Mouse (Mus musculus): ENCODE results near the gene Rrn3.
"Not testable (repeated sequence)": the region's sequence is repeated elsewhere in the genome, so short reads cannot be mapped to it uniquely, and the experiment has no call there.

Gene Rrn3

DNA sequence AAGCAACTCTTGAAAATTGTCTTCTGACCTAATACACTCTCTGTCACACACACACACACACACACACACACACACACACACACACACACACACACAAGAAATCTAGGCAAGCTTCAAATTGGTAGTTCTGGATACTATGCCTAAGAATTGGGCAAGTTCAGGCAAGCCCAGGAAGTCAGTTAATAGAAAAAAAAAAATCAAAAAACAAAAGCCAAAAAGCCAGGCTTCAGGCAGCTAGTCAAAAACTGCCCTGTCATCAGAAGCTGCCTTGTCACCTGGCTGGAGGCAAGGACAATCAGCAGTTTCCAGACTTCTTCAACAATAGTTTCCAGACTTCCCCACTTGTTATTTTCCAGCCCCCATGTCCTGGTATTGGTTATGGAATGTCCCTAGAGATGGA, 14.1 kb upstream of the Rrn3 start:
- H3K27me3 ChIP-seq (ENCODE audit: insufficient read depth, low read length), result no peaks in the 10 kb centered on the region
- H3K4me3 ChIP-seq (replicated peaks; ENCODE audit: low read length), result no peak overlapping the region
- H3K4me1 ChIP-seq (replicated peaks; ENCODE audit: low read depth, low read length), result peaks cover 65% of the 10 kb centered on the region
- TF ChIP-seq POU5F1 (IDR thresholded peaks at IDR 0.05; ENCODE audit: borderline replicate concordance, low read length), result no peak
- TF ChIP-seq NANOG (IDR thresholded peaks at IDR 0.05; ENCODE audit: borderline replicate concordance, low read length), result no peak
- TF ChIP-seq CTCF (conservative IDR thresholded peaks at IDR 0.05; ENCODE audit: low read length), result no peak
- H3K36me3 ChIP-seq (ENCODE audit: insufficient read depth, low read length), result no peaks in the 10 kb centered on the region
- no peaks in the 10 kb centered on the region for H3K9me3 ChIP-seq (ENCODE audit: low read length)

DNA sequence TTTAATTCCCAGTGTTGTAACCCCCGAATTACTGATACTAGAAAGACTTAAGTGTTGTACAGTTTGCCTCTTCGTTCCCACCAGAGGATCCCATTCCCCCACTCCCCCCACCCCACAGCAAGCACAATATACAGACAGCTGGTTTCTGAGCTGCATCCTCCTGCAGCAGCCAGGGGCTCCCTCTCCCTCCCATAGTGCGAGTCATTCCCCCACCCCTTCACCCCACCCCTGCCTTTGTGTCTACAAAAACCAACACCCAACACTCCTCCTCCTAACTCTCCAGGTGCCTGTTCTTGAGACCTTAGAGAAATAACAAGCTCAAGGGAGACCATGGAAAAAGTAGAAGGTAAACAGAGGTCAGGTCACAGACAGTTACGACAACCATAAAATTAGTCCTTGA, 8.9 kb upstream of the Rrn3 start:
- H3K27me3 ChIP-seq (ENCODE audit: insufficient read depth, low read length); H3K9me3 ChIP-seq (ENCODE audit: low read length); H3K36me3 ChIP-seq (ENCODE audit: insufficient read depth, low read length): not testable (repeated sequence)
- Histone ChIP-seq H3K4me3 (replicated peaks; ENCODE audit: low read length) (0 out of 2 replicates have a peak overlapping the region, but pooled peaks have one; percentile 10), H3K4me1 (replicated peaks; ENCODE audit: low read depth, low read length) (peaks cover 44% of the 10 kb centered on the region)

DNA sequence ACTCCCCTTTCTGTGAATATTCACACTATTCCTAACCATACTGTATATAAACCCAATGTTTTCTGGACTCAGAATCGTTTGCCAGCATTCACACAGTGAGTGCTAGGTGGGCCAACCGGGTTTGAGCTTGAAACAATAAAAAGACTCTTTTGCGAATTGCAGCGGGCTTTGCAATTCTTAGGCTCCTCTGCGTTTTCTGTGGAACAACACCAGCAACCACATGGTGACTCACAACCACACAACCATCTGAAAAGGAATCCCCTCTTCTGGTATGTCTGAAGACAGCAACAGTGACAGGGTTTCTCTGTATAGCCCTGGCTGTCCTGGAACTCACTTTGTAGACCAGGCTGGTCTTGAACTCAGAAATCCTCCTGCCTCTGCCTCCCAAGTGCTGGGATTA, 8.5 kb upstream of the Rrn3 start:
- H3K9me3 ChIP-seq (ENCODE audit: low read length); H3K27me3 ChIP-seq (ENCODE audit: insufficient read depth, low read length); H3K4me3 ChIP-seq (replicated peaks; ENCODE audit: low read length); H3K36me3 ChIP-seq (ENCODE audit: insufficient read depth, low read length): not testable (repeated sequence)
- peaks cover 40% of the 10 kb centered on the region for H3K4me1 ChIP-seq (replicated peaks; ENCODE audit: low read depth, low read length)

DNA sequence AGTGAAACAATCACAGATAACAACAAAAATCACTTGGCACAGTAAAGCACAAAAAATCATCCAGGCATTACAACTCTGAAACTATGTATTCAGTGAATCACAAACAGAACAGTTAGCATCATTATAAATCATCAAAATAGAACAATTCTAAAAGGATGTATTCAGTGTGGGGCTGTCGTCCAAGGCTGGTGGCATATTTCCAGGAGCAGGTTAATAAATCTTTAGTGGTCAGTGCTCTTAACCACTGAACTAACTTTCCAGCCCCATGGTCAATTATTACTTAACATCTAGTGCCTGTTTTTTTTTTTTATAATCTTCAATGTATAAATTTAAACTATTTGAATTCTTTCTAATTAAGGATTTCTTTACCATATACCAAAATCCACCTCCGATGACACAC, 6.5 kb upstream of the Rrn3 start:
- H3K4me1 ChIP-seq (replicated peaks; ENCODE audit: low read depth, low read length), result peaks cover 31% of the 10 kb centered on the region
- H3K9me3 ChIP-seq (ENCODE audit: low read length), result peaks cover 23% of the 10 kb centered on the region
- not testable (repeated sequence) for H3K36me3 ChIP-seq (ENCODE audit: insufficient read depth, low read length); H3K27me3 ChIP-seq (ENCODE audit: insufficient read depth, low read length); H3K4me3 ChIP-seq (replicated peaks; ENCODE audit: low read length)

DNA sequence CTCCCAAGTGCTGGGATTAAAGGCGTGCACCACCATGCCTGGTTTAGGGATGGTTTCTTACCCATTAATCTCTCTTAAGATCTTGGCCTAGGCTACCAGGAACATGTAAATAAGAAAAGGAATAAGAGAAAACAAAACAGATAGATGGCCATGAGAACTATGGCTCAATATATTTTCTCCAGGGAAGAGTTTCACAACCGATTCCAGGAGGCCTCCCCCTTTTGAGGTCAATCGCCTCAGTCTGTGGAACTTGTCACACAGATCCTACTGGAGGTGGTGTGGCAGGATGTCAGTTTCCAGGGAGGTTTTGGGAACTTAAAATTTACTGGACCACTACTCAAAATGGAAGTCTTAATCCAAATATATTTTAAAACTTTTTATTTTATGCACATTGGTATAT, 5.9 kb upstream of the Rrn3 start:
- not testable (repeated sequence) for H3K36me3 ChIP-seq (ENCODE audit: insufficient read depth, low read length); H3K4me3 ChIP-seq (replicated peaks; ENCODE audit: low read length); H3K27me3 ChIP-seq (ENCODE audit: insufficient read depth, low read length)
- Histone ChIP-seq H3K4me1 (replicated peaks; ENCODE audit: low read depth, low read length) (peaks cover 26% of the 10 kb centered on the region), H3K9me3 (ENCODE audit: low read length) (peaks cover 30% of the 10 kb centered on the region)

DNA sequence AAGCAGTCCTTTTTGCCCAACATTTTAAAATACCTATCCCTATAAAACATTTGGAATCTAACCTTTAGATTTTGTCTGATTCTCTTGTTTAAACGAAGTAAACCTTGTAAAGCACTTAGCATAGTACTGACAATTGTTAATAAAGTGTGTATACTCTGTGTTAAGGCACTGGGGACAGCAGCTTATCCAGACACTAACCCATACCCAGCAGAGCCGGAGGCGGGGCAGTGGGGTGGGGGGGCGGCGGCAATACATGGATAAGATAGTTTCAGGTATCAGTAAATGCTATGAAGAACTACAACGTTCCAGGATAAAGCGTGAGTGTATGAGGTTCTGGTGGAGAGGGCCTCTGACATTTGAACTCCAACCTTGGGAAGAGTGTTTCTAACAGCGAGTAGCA, 708 bp downstream of the Rrn3 start:
- peaks cover 58% of the 10 kb centered on the region for H3K36me3 ChIP-seq (ENCODE audit: insufficient read depth, low read length)
- peaks cover 37% of the 10 kb centered on the region for H3K9me3 ChIP-seq (ENCODE audit: low read length)
- no peaks in the 10 kb centered on the region for H3K27me3 ChIP-seq (ENCODE audit: insufficient read depth, low read length)
- H3K4me3 ChIP-seq (replicated peaks; ENCODE audit: low read length), result peak overlapping the region; percentile 98
- peaks cover 48% of the 10 kb centered on the region for H3K4me1 ChIP-seq (replicated peaks; ENCODE audit: low read depth, low read length)
- TF ChIP-seq POU5F1 (IDR thresholded peaks at IDR 0.05; ENCODE audit: borderline replicate concordance, low read length) (no peak), CTCF (conservative IDR thresholded peaks at IDR 0.05; ENCODE audit: low read length) (no peak), NANOG (IDR thresholded peaks at IDR 0.05; ENCODE audit: borderline replicate concordance, low read length) (no peak)

DNA sequence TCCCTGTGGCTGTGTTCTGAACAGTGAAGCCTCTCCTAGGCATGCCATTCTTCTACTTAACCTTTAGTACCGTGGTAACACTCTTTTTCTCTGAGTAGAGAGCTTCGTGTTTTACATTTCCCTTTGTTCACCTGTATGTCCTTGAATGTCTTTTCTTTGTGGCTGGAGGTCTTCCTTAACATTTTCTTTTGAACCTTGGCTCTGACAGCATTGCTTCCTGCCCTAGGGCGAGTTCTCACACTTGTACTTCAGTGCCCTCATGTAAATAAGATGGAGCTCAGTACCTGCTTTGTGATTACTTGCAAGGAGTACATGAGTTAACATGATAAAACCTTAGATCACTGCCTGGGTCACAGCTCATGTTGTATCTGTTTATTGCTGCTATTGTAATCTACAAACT, 5.4 kb downstream of the Rrn3 start:
- H3K36me3 ChIP-seq (ENCODE audit: insufficient read depth, low read length), result peaks cover 93% of the 10 kb centered on the region
- peak overlapping the region; percentile 35; the same call in 1 of the 2 replicates for H3K4me3 ChIP-seq (replicated peaks; ENCODE audit: low read length)
- TF ChIP-seq CTCF (conservative IDR thresholded peaks at IDR 0.05; ENCODE audit: low read length), result no peak
- TF ChIP-seq NANOG (IDR thresholded peaks at IDR 0.05; ENCODE audit: borderline replicate concordance, low read length), result peak; percentile 97
- H3K27me3 ChIP-seq (ENCODE audit: insufficient read depth, low read length), result no peaks in the 10 kb centered on the region
- H3K9me3 ChIP-seq (ENCODE audit: low read length), result 0 out of 2 replicates have a peak, but pooled peaks cover 3% of the 10 kb centered on the region
- peaks cover 84% of the 10 kb centered on the region for H3K4me1 ChIP-seq (replicated peaks; ENCODE audit: low read depth, low read length)

DNA sequence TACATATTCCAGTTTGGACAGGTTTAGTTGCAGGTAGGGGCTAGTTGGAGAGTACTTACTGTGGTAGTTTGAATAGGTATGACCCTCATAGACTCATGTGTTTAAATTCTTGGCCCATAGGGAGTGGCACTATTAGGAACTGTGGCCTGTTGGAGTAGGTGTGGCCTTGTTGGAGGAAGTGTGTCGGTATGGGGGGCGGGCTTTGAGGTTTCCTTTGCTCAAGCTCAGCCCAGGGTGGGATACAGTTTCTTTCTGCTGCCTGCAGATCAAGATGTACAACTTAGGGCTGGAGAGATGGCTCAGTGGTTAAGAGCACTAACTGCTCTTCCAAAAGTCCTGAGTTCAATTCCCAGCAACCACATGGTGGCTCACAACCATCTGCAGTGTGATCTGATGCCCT, 12.9 kb downstream of the Rrn3 start:
- not testable (repeated sequence) for H3K27me3 ChIP-seq (ENCODE audit: insufficient read depth, low read length); H3K4me3 ChIP-seq (replicated peaks; ENCODE audit: low read length); H3K9me3 ChIP-seq (ENCODE audit: low read length)
- peaks cover 98% of the 10 kb centered on the region for H3K36me3 ChIP-seq (ENCODE audit: insufficient read depth, low read length)
- peaks cover 77% of the 10 kb centered on the region for H3K4me1 ChIP-seq (replicated peaks; ENCODE audit: low read depth, low read length)

DNA sequence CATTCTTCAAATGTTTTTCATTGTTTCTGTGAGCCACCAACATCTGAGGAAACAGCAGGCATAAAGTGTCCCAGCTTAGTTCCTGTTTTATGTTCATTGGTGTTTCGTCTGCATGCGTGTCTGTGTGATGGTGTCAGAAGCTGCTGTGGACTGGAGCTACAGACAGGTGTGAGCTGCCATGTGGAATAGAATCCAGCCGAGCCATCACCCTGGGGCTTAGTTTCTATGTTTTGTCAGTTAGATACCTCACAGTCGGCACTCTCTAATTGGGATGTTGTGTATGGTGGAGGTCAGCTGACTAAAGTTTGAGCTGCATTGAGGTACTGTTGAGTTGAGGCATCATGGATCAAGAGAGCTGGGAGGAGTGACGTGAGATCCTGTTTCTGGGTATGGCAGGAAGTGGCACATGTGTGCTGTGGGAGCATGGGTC, 16.3 kb downstream of the Rrn3 start:
- Histone ChIP-seq H3K27me3 (ENCODE audit: insufficient read depth, low read length) (no peaks in the 10 kb centered on the region), H3K4me1 (replicated peaks; ENCODE audit: low read depth, low read length) (peaks cover 73% of the 10 kb centered on the region), H3K9me3 (ENCODE audit: low read length) (no peaks in the 10 kb centered on the region), H3K4me3 (replicated peaks; ENCODE audit: low read length) (no peak overlapping the region), H3K36me3 (ENCODE audit: insufficient read depth, low read length) (peaks cover 98% of the 10 kb centered on the region)
- no peak for TF ChIP-seq POU5F1 (IDR thresholded peaks at IDR 0.05; ENCODE audit: borderline replicate concordance, low read length)
- TF ChIP-seq CTCF (conservative IDR thresholded peaks at IDR 0.05; ENCODE audit: low read length), result no peak
- TF ChIP-seq NANOG (IDR thresholded peaks at IDR 0.05; ENCODE audit: borderline replicate concordance, low read length), result no peak

DNA sequence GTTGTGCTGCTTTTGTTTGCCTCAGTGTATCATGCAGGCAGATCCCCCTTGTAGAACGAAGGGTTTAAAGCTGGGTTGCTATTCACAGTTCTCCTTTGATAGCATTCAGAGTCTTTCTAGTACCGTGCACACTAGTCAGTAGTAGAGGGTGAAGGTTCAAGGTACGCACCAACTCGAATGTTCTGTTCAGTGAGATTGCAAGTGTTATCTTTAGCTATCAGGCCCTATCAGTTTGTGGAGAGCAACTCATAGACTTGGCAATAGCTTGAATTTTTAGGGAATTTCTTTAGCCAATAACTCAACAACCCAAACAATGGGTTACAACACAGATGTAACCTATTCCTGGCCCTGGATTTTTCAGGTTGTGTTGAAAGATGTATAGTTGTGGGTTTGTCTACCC, 20.7 kb downstream of the Rrn3 start:
- H3K9me3 ChIP-seq (ENCODE audit: low read length), result no peaks in the 10 kb centered on the region
- H3K4me1 ChIP-seq (replicated peaks; ENCODE audit: low read depth, low read length), result peaks cover 78% of the 10 kb centered on the region
- H3K4me3 ChIP-seq (replicated peaks; ENCODE audit: low read length), result no peak overlapping the region
- TF ChIP-seq POU5F1 (IDR thresholded peaks at IDR 0.05; ENCODE audit: borderline replicate concordance, low read length) (no peak), NANOG (IDR thresholded peaks at IDR 0.05; ENCODE audit: borderline replicate concordance, low read length) (no peak), CTCF (conservative IDR thresholded peaks at IDR 0.05; ENCODE audit: low read length) (no peak)
- H3K27me3 ChIP-seq (ENCODE audit: insufficient read depth, low read length), result no peaks in the 10 kb centered on the region
- peaks cover 95% of the 10 kb centered on the region for H3K36me3 ChIP-seq (ENCODE audit: insufficient read depth, low read length)

Data from E14TG2a.4 (cell line).